Mouse (Mus musculus): ENCODE data around the gene Gm5788. TPM values are rescaled to one million over a fixed set of nuclear protein-coding genes. Genes with fewer than 3 reads are reported as not detected.
"Not testable (repeated sequence)": the region's sequence is repeated elsewhere in the genome, so short reads cannot be mapped to it uniquely, and the experiment has no call there.

Gm5788 gene
- polyA plus RNA-seq (2015; fragmentation: Nextera tagmentation; extraction: Ambion mirVana) = not detected in 2 replicates

- ATAC-seq (ENCODE audit: insufficient number of reproducible peaks, low FRiP score, low TSS enrichment, low read depth); H3K27ac ChIP-seq; H3K4me2 ChIP-seq; H3K27me3 ChIP-seq; H3K4me1 ChIP-seq; H3K9ac ChIP-seq; H3K36me3 ChIP-seq; H3K4me3 ChIP-seq; H3K9me3 ChIP-seq: not testable (repeated sequence)
- 93% methylated on average over 3 of the region's 3 CpGs for WGBS
Observed at GRCm38 (mm10) chr12:87494421-87494820, at the start of gene Gm5788. Gm5788 (plus strand) TSS chr12:87494721.

GRCm38 (mm10) chr12:87449456-87449855, 45.1 kb upstream of the Gm5788 start:
- no peaks in the 10 kb centered on the region for H3K27me3 ChIP-seq
- WGBS = 89% methylated on average over 9 of the region's 9 CpGs

DNA sequence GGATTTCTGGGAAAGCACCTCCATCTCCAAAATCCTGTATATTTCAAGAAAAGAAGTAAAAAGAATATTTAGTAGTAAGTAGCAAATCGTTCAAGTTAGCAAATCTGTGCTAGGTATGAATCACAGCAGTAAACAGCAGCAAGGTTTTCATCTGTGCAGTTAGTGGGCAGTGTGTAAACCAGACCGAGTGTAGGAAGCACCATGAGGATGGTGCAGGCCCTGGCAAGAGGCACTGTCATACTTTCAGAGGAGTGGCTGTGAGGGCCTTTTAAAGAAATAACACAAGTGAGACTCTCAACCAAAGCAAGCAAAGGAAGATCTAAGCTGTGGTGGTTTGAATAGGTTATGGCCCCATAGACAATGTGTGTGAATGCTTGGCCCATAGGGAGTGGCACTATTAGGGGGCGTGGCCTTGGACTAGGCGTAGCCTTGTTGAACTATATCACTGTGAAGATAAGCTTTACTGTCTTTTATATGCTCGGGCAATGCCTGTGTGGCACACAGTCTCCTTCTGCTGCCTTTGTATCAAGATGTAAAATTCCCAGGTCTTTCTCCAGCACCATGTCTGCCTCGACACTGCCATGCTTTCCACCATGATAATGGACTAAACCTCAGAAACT, 29.7 kb upstream of the Gm5788 start:
- H3K36me3 ChIP-seq = peaks cover 76% of the 10 kb centered on the region
- no peak for ATAC-seq (ENCODE audit: insufficient number of reproducible peaks, low FRiP score, low TSS enrichment, low read depth)
- no peak overlapping the region for H3K4me3 ChIP-seq
- WGBS = 86% methylated on average over 6 of the region's 6 CpGs
- no peaks in the 10 kb centered on the region for H3K4me1 ChIP-seq
- H3K27me3 ChIP-seq = no peaks in the 10 kb centered on the region
- H3K27ac ChIP-seq = no peak overlapping the region
- no peak overlapping the region for H3K9ac ChIP-seq
- H3K4me2 ChIP-seq = no peak overlapping the region
- no peaks in the 10 kb centered on the region for H3K9me3 ChIP-seq

More at GRCm38 (mm10) chr12:87449456-87449855, 45.1 kb upstream of the Gm5788 start:
- H3K36me3 ChIP-seq = peaks cover 75% of the 10 kb centered on the region
- ATAC-seq (ENCODE audit: insufficient number of reproducible peaks, low FRiP score, low TSS enrichment, low read depth) = no peak
- no peak overlapping the region for H3K9ac ChIP-seq
- no peak overlapping the region for H3K4me2 ChIP-seq
- no peak overlapping the region for H3K4me3 ChIP-seq
- peaks cover 6% of the 10 kb centered on the region; the same call in 1 of the 2 replicates for H3K4me1 ChIP-seq
- H3K27ac ChIP-seq = no peak overlapping the region
- H3K9me3 ChIP-seq = no peaks in the 10 kb centered on the region

DNA sequence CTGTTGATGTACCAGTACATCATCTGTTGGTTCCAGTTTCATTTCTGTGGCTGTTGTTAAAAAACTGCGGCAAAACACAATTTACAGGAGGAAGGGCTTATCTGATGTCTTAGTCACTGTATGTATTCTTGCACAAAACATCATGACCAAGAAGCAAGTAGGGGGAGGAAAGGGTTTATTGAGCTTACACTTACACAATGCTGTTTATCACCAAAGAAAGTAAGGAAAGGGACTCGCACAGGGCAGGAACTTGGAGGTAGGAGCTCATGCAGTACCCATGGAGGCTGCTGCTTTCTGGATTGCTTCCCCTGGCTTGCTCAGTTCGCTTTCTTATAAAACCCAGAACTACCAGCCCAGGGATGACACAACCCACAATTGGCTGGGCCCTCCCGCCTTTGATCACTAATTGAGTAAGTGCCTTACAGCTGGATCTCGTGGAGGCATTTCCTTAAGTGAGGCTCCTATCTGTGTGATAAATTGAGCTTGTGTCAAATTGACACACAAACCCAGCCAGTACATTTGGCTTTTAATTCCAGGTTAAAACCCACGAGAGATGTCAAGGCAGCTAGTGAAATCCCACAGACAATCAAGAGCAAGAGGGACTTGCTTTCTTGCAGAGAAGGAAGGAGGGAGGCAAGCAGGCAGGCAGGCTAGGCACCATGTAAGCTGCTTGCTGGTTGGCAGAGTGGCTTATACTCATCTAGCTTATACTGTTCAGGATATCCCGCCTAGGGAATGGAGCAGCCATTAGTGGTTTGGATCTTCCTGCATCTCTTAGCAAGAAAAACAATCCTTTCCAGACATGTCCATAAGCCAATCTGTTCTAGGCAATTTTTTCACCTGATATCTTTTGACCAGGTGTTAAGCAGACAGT, 24.0 kb upstream of the Gm5788 start:
- H3K4me3 ChIP-seq = peak overlapping the region; percentile 79
- WGBS = 40% methylated on average over 7 of the region's 7 CpGs
- no peak for ATAC-seq (ENCODE audit: insufficient number of reproducible peaks, low FRiP score, low TSS enrichment, low read depth)
- no peak overlapping the region for H3K9ac ChIP-seq
- H3K9me3 ChIP-seq = no peaks in the 10 kb centered on the region
- peak overlapping the region; percentile 47 for H3K4me2 ChIP-seq
- peaks cover 11% of the 10 kb centered on the region for H3K4me1 ChIP-seq
- no peaks in the 10 kb centered on the region for H3K27me3 ChIP-seq
- H3K27ac ChIP-seq = no peak overlapping the region
- H3K36me3 ChIP-seq = peaks cover 25% of the 10 kb centered on the region

DNA sequence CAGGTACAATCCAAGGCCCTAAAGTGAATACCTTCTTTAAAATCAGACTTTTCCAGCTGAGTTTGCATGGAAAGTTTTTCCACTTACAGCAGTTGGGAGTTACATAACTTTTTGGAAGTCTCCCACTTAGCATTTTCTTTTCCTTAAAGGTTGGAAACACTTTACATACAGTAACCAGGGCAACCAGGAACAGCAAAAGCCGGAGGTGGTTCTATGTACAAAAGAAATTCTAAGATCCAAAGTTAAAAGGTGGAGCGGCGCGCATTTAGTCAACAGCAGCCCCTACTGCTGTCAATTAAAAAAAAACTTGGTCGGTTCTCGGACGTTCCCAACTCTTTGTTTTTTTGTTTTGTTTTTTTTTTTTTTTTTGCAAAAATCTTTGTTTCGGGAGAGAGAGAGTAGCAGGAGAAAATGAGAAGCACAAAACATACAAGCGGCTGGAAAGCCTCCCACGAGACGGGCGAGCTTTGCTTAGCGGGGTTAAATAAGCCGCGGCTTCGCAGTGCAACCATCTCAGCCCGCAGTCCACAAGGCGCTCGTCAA, 23.0 kb upstream of the Gm5788 start:
- H3K27ac ChIP-seq = peak overlapping the region; percentile 93
- peak overlapping the region; percentile 79 for H3K4me3 ChIP-seq
- peak overlapping the region; percentile 47 for H3K4me2 ChIP-seq
- peaks cover 11% of the 10 kb centered on the region for H3K4me1 ChIP-seq
- peak overlapping the region; percentile 87 for H3K9ac ChIP-seq
- no peaks in the 10 kb centered on the region for H3K27me3 ChIP-seq
- ATAC-seq (ENCODE audit: insufficient number of reproducible peaks, low FRiP score, low TSS enrichment, low read depth) = no peak
- no peaks in the 10 kb centered on the region for H3K9me3 ChIP-seq
- under 1% methylated on average over 19 of the region's 19 CpGs for WGBS
- peaks cover 19% of the 10 kb centered on the region for H3K36me3 ChIP-seq

GRCm38 (mm10) chr12:87471964-87472786, 22.3 kb upstream of the Gm5788 start, which contains the start of gene Snw1:
Snw1 (minus strand) TSS chr12:87472274.
- Histone ChIP-seq H3K27me3 (no peaks in the 10 kb centered on the region), H3K9me3 (no peaks in the 10 kb centered on the region), H3K4me2 (peak within 1 kb of the TSS; percentile 47), H3K36me3 (peaks cover 13% of the 10 kb centered on the region), H3K27ac (peak within 1 kb of the TSS; percentile 93), H3K9ac (peak within 1 kb of the TSS; percentile 87), H3K4me3 (peak within 1 kb of the TSS; percentile 79), H3K4me1 (peaks cover 11% of the 10 kb centered on the region)
- 3% methylated on average over 45 of the region's 45 CpGs for WGBS
- peak; percentile 91 for ATAC-seq (ENCODE audit: insufficient number of reproducible peaks, low FRiP score, low TSS enrichment, low read depth)

DNA sequence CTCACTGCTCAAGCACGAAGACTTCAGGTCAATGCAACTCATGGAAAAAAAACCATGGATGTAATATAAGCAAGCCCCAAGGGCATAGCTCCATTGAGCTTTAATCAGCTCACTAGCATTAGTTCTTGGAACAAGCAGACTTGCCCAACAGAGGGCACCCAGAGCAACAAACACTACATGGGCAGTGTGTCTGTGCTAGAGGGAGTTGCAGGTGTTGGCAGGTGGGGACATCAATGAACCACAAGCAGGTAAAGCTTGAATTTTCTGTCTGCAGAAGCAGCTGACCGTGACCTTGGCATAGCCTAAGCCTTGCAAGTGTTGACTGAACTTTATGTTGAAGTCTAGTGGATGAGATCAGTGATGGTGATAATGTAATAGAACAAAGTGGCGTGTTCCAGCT, 19.8 kb upstream of the Gm5788 start:
- H3K27me3 ChIP-seq = no peaks in the 10 kb centered on the region
- WGBS = 74% methylated on average over 3 of the region's 3 CpGs
- ATAC-seq (ENCODE audit: insufficient number of reproducible peaks, low FRiP score, low TSS enrichment, low read depth) = no peak
- H3K4me2 ChIP-seq = no peak overlapping the region
- H3K36me3 ChIP-seq = no peaks in the 10 kb centered on the region
- H3K4me3 ChIP-seq = no peak overlapping the region
- H3K27ac ChIP-seq = no peak overlapping the region
- no peaks in the 10 kb centered on the region for H3K9me3 ChIP-seq
- no peak overlapping the region for H3K9ac ChIP-seq
- H3K4me1 ChIP-seq = peaks cover 11% of the 10 kb centered on the region

- not testable (repeated sequence) for H3K4me3 ChIP-seq, H3K36me3 ChIP-seq, H3K27me3 ChIP-seq, H3K27ac ChIP-seq, H3K4me1 ChIP-seq, H3K4me2 ChIP-seq, H3K9ac ChIP-seq, H3K9me3 ChIP-seq
- 87% methylated on average over 5 of the region's 5 CpGs for whole genome bisulfite sequencing
- peak; percentile 61; the same call in 1 of the 2 replicates for ATAC-seq (ENCODE audit: insufficient number of reproducible peaks, low FRiP score, low TSS enrichment, low read depth)
Observed at GRCm38 (mm10) chr12:87482482-87482881, 12.0 kb upstream of the Gm5788 start.

DNA sequence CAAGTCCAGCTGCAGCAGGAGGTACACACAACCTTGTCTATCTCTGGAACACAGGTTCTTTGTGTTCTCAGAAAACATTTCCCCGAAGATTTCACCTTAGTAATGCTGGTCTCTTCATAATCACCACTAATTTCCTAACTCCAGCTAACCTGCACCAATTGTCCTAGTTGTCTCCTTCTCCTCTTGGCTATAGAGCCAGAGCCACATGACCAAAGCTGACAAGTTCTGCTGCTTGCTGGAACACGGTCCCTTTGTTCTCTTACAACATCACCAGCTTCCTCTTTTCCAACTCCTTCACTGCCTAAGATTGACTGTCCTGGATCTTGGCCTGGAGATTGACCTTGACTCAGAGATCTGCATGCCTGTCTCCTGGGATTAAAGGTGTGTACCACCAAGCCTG, 5.8 kb upstream of the Gm5788 start:
- 61% methylated on average over 2 of the region's 2 CpGs for WGBS
- H3K27ac ChIP-seq; H3K4me1 ChIP-seq; H3K36me3 ChIP-seq; H3K4me3 ChIP-seq; H3K9me3 ChIP-seq; ATAC-seq (ENCODE audit: insufficient number of reproducible peaks, low FRiP score, low TSS enrichment, low read depth); H3K27me3 ChIP-seq; H3K4me2 ChIP-seq; H3K9ac ChIP-seq: not testable (repeated sequence)

DNA sequence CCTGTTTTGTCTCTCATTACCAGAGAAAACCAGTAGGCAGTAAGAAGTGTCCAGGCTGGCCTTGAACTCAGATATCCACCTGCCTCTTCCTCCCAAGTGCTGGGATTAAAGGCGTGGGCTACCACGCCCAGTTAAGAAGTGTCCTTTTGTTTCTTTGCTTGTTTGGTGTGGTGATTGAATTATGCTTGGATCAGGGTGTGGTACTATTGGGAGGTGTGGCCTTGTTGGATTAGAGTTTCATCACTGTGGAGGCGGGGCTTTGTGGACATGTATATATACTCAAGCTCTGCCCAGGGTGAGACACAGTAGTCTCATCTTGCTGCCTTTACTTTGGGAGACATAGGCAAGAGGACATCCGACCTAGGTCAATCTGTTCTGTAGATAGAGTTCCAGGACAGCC, 19.5 kb downstream of the Gm5788 start, which contains the start of gene Gm8300:
Gm8300 (plus strand) TSS at position 301 of the 400 bp plus-strand sequence.
- H3K4me1 ChIP-seq; H3K9me3 ChIP-seq; ATAC-seq (ENCODE audit: insufficient number of reproducible peaks, low FRiP score, low TSS enrichment, low read depth); H3K27me3 ChIP-seq; H3K27ac ChIP-seq; H3K4me3 ChIP-seq; H3K4me2 ChIP-seq; H3K9ac ChIP-seq; H3K36me3 ChIP-seq: not testable (repeated sequence)
- WGBS = 85% methylated on average over 4 of the region's 4 CpGs

DNA sequence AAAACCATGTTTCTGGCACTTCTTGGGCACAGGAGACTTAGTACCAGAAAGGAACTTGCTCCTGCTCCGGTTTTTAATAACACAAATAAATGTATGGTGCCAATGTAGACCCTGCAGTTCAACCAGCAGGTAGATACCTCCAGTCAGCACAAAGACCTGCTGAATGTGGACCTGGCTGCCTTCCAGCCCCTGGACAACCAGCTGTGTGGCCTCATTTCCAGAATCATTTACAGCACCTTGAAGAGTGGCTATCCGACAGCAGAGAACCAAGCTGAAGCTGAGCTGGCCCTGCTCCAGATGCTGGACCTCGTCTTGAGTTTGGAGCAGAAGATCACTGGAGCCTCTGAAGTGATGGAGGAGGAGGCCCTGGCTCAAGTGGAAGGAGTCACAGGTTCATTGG, 25.1 kb downstream of the Gm5788 start:
- not testable (repeated sequence) for ATAC-seq (ENCODE audit: insufficient number of reproducible peaks, low FRiP score, low TSS enrichment, low read depth); H3K27ac ChIP-seq; H3K4me3 ChIP-seq; H3K9me3 ChIP-seq; H3K9ac ChIP-seq; H3K4me2 ChIP-seq; H3K36me3 ChIP-seq; H3K4me1 ChIP-seq; H3K27me3 ChIP-seq
- 66% methylated on average over 3 of the region's 3 CpGs for WGBS

Data from limb, embryonic 15.5 days (tissue).